13 mouse cellular contexts compared by ENCODE assay signal in the genomic region with DNA sequence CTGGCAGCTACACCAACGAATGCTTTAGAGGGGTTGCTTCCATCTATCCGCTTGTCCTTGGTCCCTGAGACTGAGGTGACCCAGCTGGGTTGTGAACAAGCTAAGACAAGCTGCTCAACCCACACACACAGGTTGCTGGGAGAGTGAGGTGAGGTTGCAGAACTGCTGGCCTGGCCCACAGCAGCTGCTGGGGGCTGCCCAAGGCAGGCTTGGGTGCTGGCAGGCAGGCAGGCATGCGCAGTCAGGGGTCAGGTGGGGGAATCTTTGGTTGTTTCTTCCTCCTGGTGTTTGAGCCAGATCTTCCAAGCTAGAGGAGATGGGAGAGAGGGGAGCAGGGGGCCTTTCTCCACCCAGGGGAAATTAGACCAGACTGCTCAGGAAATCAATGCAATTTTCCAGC. TPM values are rescaled to one million over a fixed set of nuclear protein-coding genes. Genes with fewer than 3 reads are reported as not detected.
A peak's percentile ranks its signal among the peaks of the same experiment; 100 is the strongest.
DNase-seq lines count a peak whose midpoint lies in the region; ATAC-seq and TF ChIP-seq lines count a peak whose summit lies in the region.
"Had no signal": no experiment of that assay in that cellular context is flagged by ENCODE, and none has a peak within 500 bp of the region (broad histone marks: within the 10 kb centered on the region; RNA-seq: fewer than 3 reads in every experiment).

No protein-coding gene starts in this region.

- ATAC-seq in limb, embryonic 12.5 days (ENCODE audit: insufficient number of reproducible peaks, insufficient read depth, low FRiP score, low TSS enrichment, low read depth): no peak
- ATAC-seq in liver, embryonic 12.5 days: no peak
- ATAC-seq: forebrain, embryonic 14.5 days had no signal

- WGBS in kidney, adult 2 months: 66% methylated on average over 3 of the region's 3 CpGs
- WGBS in limb, embryonic 12.5 days: 78% methylated on average over 3 of the region's 3 CpGs
- WGBS in liver, embryonic 12.5 days (ENCODE audit: insufficient replicate concordance): 73% methylated on average over 3 of the region's 3 CpGs

- H3K9ac ChIP-seq in limb, embryonic 12.5 days (replicated peaks): no peak overlapping the region
- no peak overlapping the region for H3K9ac ChIP-seq in liver, embryonic 12.5 days
- H3K9ac ChIP-seq: hindbrain, embryonic 14.5 days had no signal

- H3K4me2 ChIP-seq in limb, embryonic 12.5 days: no peak overlapping the region
- H3K4me2 ChIP-seq in liver, embryonic 12.5 days: no peak overlapping the region
- H3K4me2 ChIP-seq: hindbrain, embryonic 14.5 days had no signal

- intact Hi-C loops in gastrocnemius, postnatal 14 days (cut with DNase I; ENCODE audit: low total_unique reads): no loop called here

- H3K4me1 ChIP-seq in kidney, adult 2 months (ENCODE audit: control insufficient read depth, insufficient read depth, low read length): no peaks in the 10 kb centered on the region
- H3K4me1 ChIP-seq in brown adipose tissue, adult 24 weeks (ENCODE audit: control insufficient read depth, insufficient read depth, insufficient read length, low read length): peaks cover 4% of the 10 kb centered on the region; the same call in 1 of the 2 replicates
- peaks cover 39% of the 10 kb centered on the region for H3K4me1 ChIP-seq in limb, embryonic 12.5 days (replicated peaks)
- H3K4me1 ChIP-seq in liver, embryonic 12.5 days: peaks cover 7% of the 10 kb centered on the region; the same call in 1 of the 2 replicates

- DNase-seq in gastrocnemius, postnatal 14 days: peak; percentile 55
- DNase-seq in gastrocnemius, adult 18-20 months (ENCODE audit: low spot score): no peak
- peak; percentile 52 to 57 for DNase-seq in kidney, postnatal 4 days
- no peak for DNase-seq in kidney, adult 2 months
- DNase-seq in right cerebral cortex, adult 18-20 months: no peak
- DNase-seq: cerebellum, adult 11 months; gastrocnemius, postnatal 25 days had no signal

- no peaks in the 10 kb centered on the region for H3K36me3 ChIP-seq in kidney, adult 2 months (ENCODE audit: control insufficient read depth, insufficient read depth, low read length)
- H3K36me3 ChIP-seq in limb, embryonic 12.5 days: no peaks in the 10 kb centered on the region
- H3K36me3 ChIP-seq in liver, embryonic 12.5 days: no peaks in the 10 kb centered on the region

- H3K4me3 ChIP-seq in kidney, adult 2 months (ENCODE audit: insufficient read depth, low read depth, low read length): no peak overlapping the region
- no peak overlapping the region for H3K4me3 ChIP-seq in brown adipose tissue, adult 24 weeks (ENCODE audit: insufficient read depth, low read depth, low read length)
- no peak overlapping the region for H3K4me3 ChIP-seq in limb, embryonic 12.5 days (replicated peaks)
- H3K4me3 ChIP-seq in liver, embryonic 12.5 days: no peak overlapping the region
- H3K4me3 ChIP-seq: left cerebral cortex, adult 2 months had no signal

- no peak for TF ChIP-seq POLR2A in kidney, adult 2 months (IDR thresholded peaks at IDR 0.05; ENCODE audit: low read depth, low read length)

- H3K9me3 ChIP-seq in limb, embryonic 12.5 days: peaks cover 6% of the 10 kb centered on the region; the same call in 1 of the 2 replicates
- H3K9me3 ChIP-seq in liver, embryonic 12.5 days (replicated peaks): no peaks in the 10 kb centered on the region

- no peaks in the 10 kb centered on the region for H3K27me3 ChIP-seq in kidney, adult 2 months (replicated peaks; ENCODE audit: control insufficient read depth, insufficient read depth, low read length)
- no peaks in the 10 kb centered on the region for H3K27me3 ChIP-seq in limb, embryonic 12.5 days
- H3K27me3 ChIP-seq in liver, embryonic 12.5 days (replicated peaks): 0 out of 2 replicates have a peak, but pooled peaks cover 6% of the 10 kb centered on the region

- H3K27ac ChIP-seq in kidney, adult 2 months (ENCODE audit: insufficient read depth, low read depth, low read length): no peak overlapping the region
- H3K27ac ChIP-seq in brown adipose tissue, adult 24 weeks (replicated peaks; ENCODE audit: low read depth, low read length): 0 out of 2 replicates have a peak overlapping the region, but pooled peaks have one; percentile 31
- peak overlapping the region; percentile 74 for H3K27ac ChIP-seq in limb, embryonic 12.5 days
- H3K27ac ChIP-seq in liver, embryonic 12.5 days: no peak overlapping the region
- H3K27ac ChIP-seq: hindbrain, embryonic 14.5 days; left cerebral cortex, adult 2 months had no signal

- no peak for TF ChIP-seq CTCF in kidney, adult 2 months (conservative IDR thresholded peaks at IDR 0.05; ENCODE audit: insufficient read depth, insufficient read length, low read depth, low read length)

RNA-seq across cellular contexts. Expression of a gene that starts 19.4 kb away (rescaled TPM):
- 100 to 1,000 TPM in 1 of 2 experiments, 10 to 100 TPM in 1; 76.9 to 104 TPM for total RNA-seq in gastrocnemius, postnatal 14 days (2021)
- total RNA-seq in gastrocnemius, adult 18-20 months (2021): 10 to 100 TPM; 30.0 to 48.5 TPM
- 1,142 and 1,152 TPM in 2 replicates for polyA plus RNA-seq in kidney, adult 2 months (2012; rRNA removed)
- polyA plus RNA-seq in brown adipose tissue, adult 24 weeks (2012; ENCODE audit: insufficient read depth, insufficient read length, missing spikeins): 63.5 and 77.4 TPM in 2 replicates
- 1,037 and 1,115 TPM in 2 replicates for polyA plus RNA-seq in limb, embryonic 12.5 days (2016; fragmentation: Nextera tagmentation; extraction: Ambion mirVana)
- polyA plus RNA-seq in liver, embryonic 12.5 days (2016; fragmentation: Nextera tagmentation; extraction: Ambion mirVana): 236 TPM in 2 replicates

RNA-seq across cellular contexts. Expression of a gene that starts 28.7 kb away (rescaled TPM):
- under 1 TPM in 1 of 2 experiments, not detected in 1; 0.10 TPM for total RNA-seq in gastrocnemius, postnatal 14 days (2021)
- total RNA-seq in gastrocnemius, adult 18-20 months (2021): under 1 TPM in 1 of 2 experiments, not detected in 1; 0.07 TPM
- 0.86 and 1.8 TPM in 2 replicates for polyA plus RNA-seq in kidney, adult 2 months (2012; rRNA removed)
- not detected in 2 replicates for polyA plus RNA-seq in brown adipose tissue, adult 24 weeks (2012; ENCODE audit: insufficient read depth, insufficient read length, missing spikeins)
- polyA plus RNA-seq in limb, embryonic 12.5 days (2016; fragmentation: Nextera tagmentation; extraction: Ambion mirVana): 0.65 and 0.73 TPM in 2 replicates
- polyA plus RNA-seq in liver, embryonic 12.5 days (2016; fragmentation: Nextera tagmentation; extraction: Ambion mirVana): 0.17 and 0.39 TPM in 2 replicates

RNA-seq across cellular contexts. Expression of a gene that starts 36.4 kb away (rescaled TPM):
- 10 to 100 TPM; 13.8 to 16.9 TPM for total RNA-seq in gastrocnemius, postnatal 14 days (2021)
- under 1 TPM; 0.09 to 0.21 TPM for total RNA-seq in gastrocnemius, adult 18-20 months (2021)
- 0.72 and 1.1 TPM in 2 replicates for polyA plus RNA-seq in kidney, adult 2 months (2012; rRNA removed)
- polyA plus RNA-seq in brown adipose tissue, adult 24 weeks (2012; ENCODE audit: insufficient read depth, insufficient read length, missing spikeins): 0.92 and 1.2 TPM in 2 replicates
- polyA plus RNA-seq in limb, embryonic 12.5 days (2016; fragmentation: Nextera tagmentation; extraction: Ambion mirVana): 347 and 362 TPM in 2 replicates
- polyA plus RNA-seq in liver, embryonic 12.5 days (2016; fragmentation: Nextera tagmentation; extraction: Ambion mirVana): 249 and 261 TPM in 2 replicates

Comparison
In these comparisons a context has a peak if more than half of its experiments do, and no peak if none do; other contexts are left out.
1. DNase-seq: peak in gastrocnemius, postnatal 14 days (single experiment) and kidney, postnatal 4 days (2 of 2); none in gastrocnemius, adult 18-20 months (single experiment), kidney, adult 2 months (single experiment) and right cerebral cortex, adult 18-20 months (single experiment).
2. H3K27ac ChIP-seq: peak in brown adipose tissue, adult 24 weeks (single experiment) and limb, embryonic 12.5 days (single experiment); none in kidney, adult 2 months (single experiment) and liver, embryonic 12.5 days (single experiment).
3. RNA of a gene that starts 36.4 kb away (polyA plus RNA-seq): 347 to 362 TPM in limb, embryonic 12.5 days and 249 to 261 TPM in liver, embryonic 12.5 days; 0.92 to 1.2 TPM in brown adipose tissue, adult 24 weeks and 0.72 to 1.1 TPM in kidney, adult 2 months; every median in the first group is over 100 times any median in the second.